Mouse (Mus musculus) ES-Bruce4 (cell line): ENCODE measurements around the gene Hrg. TPM values are rescaled to one million over a fixed set of nuclear protein-coding genes. Genes with fewer than 3 reads are reported as not detected.
A peak's percentile ranks its signal among the peaks of the same experiment; 100 is the strongest.

ENCODE experiments used
- H3K27ac ChIP-seq: 2 replicates; pipeline ENCODE4 v1.5.1; 2012; ENCODE audit warnings: low read length, inconsistent platforms; ENCODE audit not compliant: insufficient read depth
- H3K27me3 ChIP-seq: 2 replicates; pipeline ENCODE4 v1.6.1; 2012; ENCODE audit warnings: mild to moderate bottlenecking, low read length, inconsistent platforms; ENCODE audit not compliant: control insufficient read depth, poor library complexity, insufficient read depth, severe bottlenecking
- H3K36me3 ChIP-seq: 2 replicates; pipeline ENCODE4 v1.6.1; 2012; ENCODE audit warnings: inconsistent platforms, mild to moderate bottlenecking, low read length, moderate library complexity; ENCODE audit not compliant: control insufficient read depth, poor library complexity, insufficient read depth, severe bottlenecking
- H3K4me1 ChIP-seq: one replicate; pipeline ENCODE4 v1.8.1; 2011; ENCODE audit warnings: low read length; ENCODE audit not compliant: control insufficient read depth, insufficient read depth
- H3K4me3 ChIP-seq: 2 replicates; pipeline ENCODE4 v1.5.1; 2011; ENCODE audit warnings: low read depth, mild to moderate bottlenecking, low read length
- H3K9ac ChIP-seq: 2 replicates; pipeline ENCODE4 v1.6.1; 2012; ENCODE audit warnings: low read depth, mild to moderate bottlenecking, inconsistent platforms; ENCODE audit not compliant: poor library complexity, severe bottlenecking
- H3K9me3 ChIP-seq: replicated peaks from 2 replicates; pipeline ENCODE4 v1.6.1; 2012; ENCODE audit warnings: mild to moderate bottlenecking, low read length, inconsistent platforms; ENCODE audit not compliant: control insufficient read depth, poor library complexity, insufficient read depth, severe bottlenecking
- CTCF ChIP-seq: IDR thresholded peaks from one replicate; pipeline ENCODE4 v1.8.1; 2011; ENCODE audit warnings: low read depth, low read length
- EP300 ChIP-seq: IDR thresholded peaks from 2 replicates; pipeline ENCODE4 v1.6.1; 2011; ENCODE audit warnings: low read depth, low read length; ENCODE audit not compliant: insufficient read depth
- POLR2A ChIP-seq: IDR thresholded peaks from one replicate; pipeline ENCODE4 v1.8.1; 2011; ENCODE audit warnings: low read length; ENCODE audit not compliant: insufficient read depth
- polyA plus RNA-seq: library from polyadenylated mRNA; stranded (reverse); fragments of >200 nt; gene quantifications from 2 replicates; pipeline ENCODE4 v1.2.4, GENCODE M21; 2011; ENCODE audit warnings: low read depth; ENCODE audit not compliant: missing spikeins, insufficient read depth, insufficient read length

Gene Hrg
- polyA plus RNA-seq, 1 experiment: not detected

GRCm38 (mm10) chr16:22918034-22918433, 32.8 kb upstream of the Hrg start, which contains the start of gene Fetub:
TSS of gene Fetub (plus strand) at chr16:22918334.
- Histone ChIP-seq H3K9ac (no peak within 1 kb of the TSS), H3K4me1 (peaks cover 6% of the 10 kb centered on the region), H3K27me3 (no peaks in the 10 kb centered on the region), H3K36me3 (no peaks in the 10 kb centered on the region), H3K4me3 (peak within 1 kb of the TSS; percentile 13; the same call in 1 of the 2 replicates), H3K9me3 (no peaks in the 10 kb centered on the region), H3K27ac (no peak within 1 kb of the TSS)
- TF ChIP-seq POLR2A (no peak), EP300 (no peak), CTCF (no peak)

- Histone ChIP-seq H3K4me3 (no peak overlapping the region), H3K9me3 (no peaks in the 10 kb centered on the region), H3K9ac (no peak overlapping the region), H3K36me3 (no peaks in the 10 kb centered on the region), H3K27me3 (no peaks in the 10 kb centered on the region), H3K27ac (no peak overlapping the region), H3K4me1 (peaks cover 6% of the 10 kb centered on the region)
- no peak for TF ChIP-seq EP300
- TF ChIP-seq POLR2A: no peak
- no peak for TF ChIP-seq CTCF
Measured at GRCm38 (mm10) chr16:22918664-22919312, 32.1 kb upstream of the Hrg start.

DNA sequence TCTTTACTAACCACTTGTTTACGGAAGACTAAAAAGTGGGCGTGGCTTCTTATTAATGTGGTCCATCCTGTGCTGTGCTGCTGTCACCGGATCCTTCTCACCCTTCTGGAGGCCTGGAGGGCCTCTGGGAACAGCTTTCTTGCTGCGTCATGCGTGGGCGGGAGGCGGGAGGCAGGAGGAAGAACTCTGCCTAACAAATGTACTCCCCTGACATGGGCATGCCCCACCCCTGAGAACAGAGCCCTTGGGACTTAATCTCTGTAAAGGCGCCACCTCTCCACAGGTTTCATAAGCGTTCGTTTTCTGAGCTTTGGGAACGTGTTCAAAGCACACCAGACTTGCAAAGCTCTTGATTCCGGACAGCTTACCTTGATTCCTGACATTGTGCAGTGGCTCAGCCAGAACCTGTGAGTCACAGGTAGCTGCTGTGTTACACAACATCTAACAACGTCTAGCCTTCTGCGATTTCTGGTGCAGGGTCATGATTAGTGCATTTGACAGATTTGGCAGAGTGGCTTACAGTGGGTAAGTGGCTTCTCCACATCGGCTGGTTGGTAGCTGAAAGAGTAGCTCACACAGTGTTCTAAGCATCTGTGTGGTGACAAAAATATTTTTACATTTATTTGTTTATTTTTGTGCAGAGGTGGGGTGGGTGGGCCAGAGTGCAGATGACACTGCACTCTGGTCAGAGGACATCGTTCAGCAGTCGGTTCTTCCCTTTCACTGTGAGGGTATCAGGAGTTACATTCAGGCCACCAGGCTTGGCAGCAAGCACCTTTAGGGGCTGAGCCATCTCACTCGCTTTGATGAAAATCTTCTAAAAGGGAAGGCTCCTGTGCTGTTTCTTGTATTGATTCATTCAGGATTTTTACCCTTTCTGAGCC, 30.7 kb upstream of the Hrg start:
- TF ChIP-seq POLR2A (no peak), CTCF (no peak), EP300 (peak; percentile 63)
- no peaks in the 10 kb centered on the region for H3K9me3 ChIP-seq
- H3K27me3 ChIP-seq: no peaks in the 10 kb centered on the region
- H3K27ac ChIP-seq: no peak overlapping the region
- H3K9ac ChIP-seq: no peak overlapping the region
- H3K36me3 ChIP-seq: no peaks in the 10 kb centered on the region
- no peak overlapping the region; the same call in 1 of the 2 replicates for H3K4me3 ChIP-seq
- peaks cover 6% of the 10 kb centered on the region for H3K4me1 ChIP-seq

DNA sequence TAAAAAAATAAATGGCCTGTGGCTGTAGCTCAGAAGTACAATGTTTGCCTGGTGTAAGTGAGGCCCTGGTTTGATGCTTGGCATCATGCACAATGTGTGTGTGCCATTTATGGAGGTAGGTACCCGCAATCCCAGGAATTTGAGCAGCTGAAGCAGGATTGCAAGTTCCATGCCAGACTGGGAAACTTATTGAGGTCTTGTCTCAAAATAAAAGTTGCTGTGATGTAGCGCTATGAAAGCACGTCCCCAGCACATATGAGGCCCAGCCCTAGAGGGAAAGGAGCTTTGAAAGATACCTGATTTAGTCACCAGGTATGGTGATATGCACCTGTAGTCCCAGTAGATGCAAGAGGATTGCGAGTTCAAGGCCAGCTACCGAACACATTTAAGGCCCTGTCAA, 29.1 kb upstream of the Hrg start:
- no peaks in the 10 kb centered on the region for H3K9me3 ChIP-seq
- H3K27me3 ChIP-seq: no peaks in the 10 kb centered on the region
- H3K27ac ChIP-seq: no peak overlapping the region
- H3K4me3 ChIP-seq: no peak overlapping the region
- H3K9ac ChIP-seq: no peak overlapping the region
- H3K36me3 ChIP-seq: no peaks in the 10 kb centered on the region
- peaks cover 6% of the 10 kb centered on the region for H3K4me1 ChIP-seq
- TF ChIP-seq EP300 (no peak), CTCF (no peak), POLR2A (no peak)

DNA sequence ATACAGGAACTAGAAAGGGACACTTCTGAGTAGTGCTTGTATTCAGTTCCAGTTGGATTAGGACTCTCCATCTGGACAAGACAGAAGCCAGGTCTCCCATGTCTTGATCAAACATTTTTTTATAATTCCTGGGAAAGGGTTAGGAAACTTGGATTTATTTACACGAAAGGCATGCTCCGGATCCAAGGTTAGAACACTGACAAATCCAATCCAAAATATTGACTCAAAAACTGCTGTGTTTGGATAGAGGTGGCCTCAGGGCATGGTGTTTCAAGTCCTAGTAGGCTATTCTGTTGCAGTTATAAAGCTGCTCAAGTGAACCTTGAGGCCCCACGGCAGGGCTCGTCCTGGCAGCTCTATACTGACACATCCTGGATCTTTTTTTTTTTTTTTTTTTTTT, 28.4 kb upstream of the Hrg start:
- H3K9ac ChIP-seq: no peak overlapping the region
- H3K27me3 ChIP-seq: no peaks in the 10 kb centered on the region
- H3K36me3 ChIP-seq: no peaks in the 10 kb centered on the region
- TF ChIP-seq POLR2A (no peak), CTCF (no peak), EP300 (no peak)
- no peaks in the 10 kb centered on the region for H3K9me3 ChIP-seq
- H3K4me3 ChIP-seq: no peak overlapping the region
- no peak overlapping the region for H3K27ac ChIP-seq
- H3K4me1 ChIP-seq: peaks cover 6% of the 10 kb centered on the region

DNA sequence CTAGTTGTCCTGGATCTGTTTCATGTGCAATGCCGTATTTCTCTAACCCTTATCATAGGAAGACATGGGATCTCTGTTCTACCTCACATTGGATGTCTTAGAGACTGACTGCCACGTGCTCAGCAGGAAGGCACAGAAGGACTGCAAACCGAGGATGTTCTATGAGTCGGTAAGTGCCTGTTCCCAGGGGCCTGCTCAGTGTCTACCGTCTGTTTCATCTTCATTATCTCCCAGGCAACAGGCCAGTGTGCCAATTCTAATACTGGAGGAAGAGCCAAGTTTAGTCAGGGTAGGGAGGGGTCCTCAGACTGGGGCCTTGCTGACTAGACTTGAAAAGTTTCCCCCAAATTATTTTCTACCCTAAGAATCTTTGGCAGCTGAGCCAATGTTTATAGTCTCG, 21.3 kb upstream of the Hrg start:
- Histone ChIP-seq H3K27ac (no peak overlapping the region), H3K4me1 (no peaks in the 10 kb centered on the region), H3K9ac (no peak overlapping the region), H3K9me3 (no peaks in the 10 kb centered on the region), H3K4me3 (no peak overlapping the region), H3K27me3 (no peaks in the 10 kb centered on the region), H3K36me3 (no peaks in the 10 kb centered on the region)
- TF ChIP-seq POLR2A: no peak
- TF ChIP-seq EP300: no peak
- no peak for TF ChIP-seq CTCF
